Mouse (Mus musculus) bone marrow macrophage, adult 2 months (primary cell): ENCODE results near the gene Pbld1. TPM values are rescaled to one million over a fixed set of nuclear protein-coding genes. Genes with fewer than 3 reads are reported as not detected.
A peak's percentile ranks its signal among the peaks of the same experiment; 100 is the strongest.

Source experiments
- H3K27ac ChIP-seq: 2 replicates; pipeline ENCODE4 v1.5.1; 2012; ENCODE audit warnings: low read depth, low read length; ENCODE audit not compliant: insufficient read depth
- H3K4me1 ChIP-seq: 2 replicates; pipeline ENCODE4 v1.6.1; 2012; ENCODE audit warnings: low read length; ENCODE audit not compliant: control insufficient read depth, insufficient read depth
- H3K4me3 ChIP-seq: 2 replicates; pipeline ENCODE4 v1.5.1; 2012; ENCODE audit warnings: mild to moderate bottlenecking, low read length, moderate library complexity; ENCODE audit not compliant: insufficient read depth
- CTCF ChIP-seq: IDR thresholded peaks from 2 replicates; pipeline ENCODE4 v1.5.1; 2012; ENCODE audit warnings: low read depth, mild to moderate bottlenecking, low read length, moderate library complexity
- POLR2A ChIP-seq: IDR thresholded peaks from 2 replicates; pipeline ENCODE4 v1.6.1; 2012; ENCODE audit warnings: mild to moderate bottlenecking, low read depth, low read length, borderline replicate concordance
- polyA plus RNA-seq: library from polyadenylated mRNA; stranded (reverse); fragments of >200 nt; gene quantifications from 2 replicates; pipeline ENCODE4 v1.2.4, GENCODE M21; 2012; ENCODE audit not compliant: missing spikeins, insufficient read depth, insufficient read length

Pbld1 gene
- polyA plus RNA-seq, 1 experiment, result not detected

GRCm38 (mm10) chr10:63024580-63024910 lies 35.4 kb upstream of the Pbld1 start:
- Histone ChIP-seq H3K4me1 (peaks cover 9% of the 10 kb centered on the region), H3K27ac (peak overlapping the region; percentile 90), H3K4me3 (peak overlapping the region; percentile 68)
- TF ChIP-seq POLR2A, result no peak
- no peak; the same call in 1 of the 2 replicates for TF ChIP-seq CTCF

- no peak for TF ChIP-seq CTCF
- TF ChIP-seq POLR2A, result no peak
- peaks cover 9% of the 10 kb centered on the region for H3K4me1 ChIP-seq
- H3K27ac ChIP-seq, result peak overlapping the region; percentile 90; the same call in 1 of the 2 replicates
- H3K4me3 ChIP-seq, result no peak overlapping the region
These were observed 34.9 kb upstream of the Pbld1 start for GRCm38 (mm10) chr10:63025016-63025415.

- no peak for TF ChIP-seq CTCF
- TF ChIP-seq POLR2A, result no peak
- no peak overlapping the region for H3K4me3 ChIP-seq
- peaks cover 9% of the 10 kb centered on the region for H3K4me1 ChIP-seq
- H3K27ac ChIP-seq, result no peak overlapping the region
These were observed 34.4 kb upstream of the Pbld1 start for GRCm38 (mm10) chr10:63025491-63026011.

GRCm38 (mm10) chr10:63026156-63026794 lies 33.7 kb upstream of the Pbld1 start:
- Histone ChIP-seq H3K4me1 (peaks cover 7% of the 10 kb centered on the region), H3K4me3 (no peak overlapping the region), H3K27ac (no peak overlapping the region)
- no peak for TF ChIP-seq POLR2A
- TF ChIP-seq CTCF, result no peak

GRCm38 (mm10) chr10:63026795-63027160 lies 33.2 kb upstream of the Pbld1 start:
- H3K4me1 ChIP-seq, result peaks cover 5% of the 10 kb centered on the region; the same call in 1 of the 2 replicates
- H3K27ac ChIP-seq, result no peak overlapping the region
- no peak overlapping the region for H3K4me3 ChIP-seq
- no peak for TF ChIP-seq POLR2A
- TF ChIP-seq CTCF, result no peak

- TF ChIP-seq CTCF (no peak), POLR2A (no peak)
- Histone ChIP-seq H3K27ac (no peak overlapping the region), H3K4me1 (peaks cover 7% of the 10 kb centered on the region; the same call in 1 of the 2 replicates), H3K4me3 (no peak overlapping the region)
These were observed 32.4 kb upstream of the Pbld1 start for GRCm38 (mm10) chr10:63027376-63028161.

GRCm38 (mm10) chr10:63028396-63028795 lies 31.6 kb upstream of the Pbld1 start:
- no peak overlapping the region for H3K27ac ChIP-seq
- no peak for TF ChIP-seq CTCF
- TF ChIP-seq POLR2A, result no peak

GRCm38 (mm10) chr10:63032267-63032666 lies 27.7 kb upstream of the Pbld1 start:
- TF ChIP-seq POLR2A (no peak), CTCF (no peak)
- Histone ChIP-seq H3K4me1 (peaks cover 8% of the 10 kb centered on the region; the same call in 1 of the 2 replicates), H3K4me3 (no peak overlapping the region), H3K27ac (no peak overlapping the region)

More at GRCm38 (mm10) chr10:63028396-63028795, 31.6 kb upstream of the Pbld1 start:
- H3K4me1 ChIP-seq, result peaks cover 7% of the 10 kb centered on the region; the same call in 1 of the 2 replicates
- no peak overlapping the region for H3K4me3 ChIP-seq

GRCm38 (mm10) chr10:63032956-63033355 lies 27.0 kb upstream of the Pbld1 start:
- H3K4me3 ChIP-seq, result no peak overlapping the region
- H3K27ac ChIP-seq, result no peak overlapping the region
- peaks cover 8% of the 10 kb centered on the region; the same call in 1 of the 2 replicates for H3K4me1 ChIP-seq
- TF ChIP-seq CTCF (no peak), POLR2A (no peak)
